Mouse (Mus musculus) lung, embryonic 14.5 days (tissue): ENCODE data around the gene Id3. TPM values are rescaled to one million over a fixed set of nuclear protein-coding genes. Genes with fewer than 3 reads are reported as not detected.

Experiments used
- ATAC-seq: fragments of 200-750 bp; cut with Nextera tagmentation; 2 replicates; pipeline ENCODE4 v1.8.0; 2017; ENCODE audit warnings: mild to moderate bottlenecking, moderate TSS enrichment, moderate library complexity; ENCODE audit not compliant: insufficient read depth
- DNase-seq: peaks from one replicate; pipeline ENCODE4 v3.0.0-alpha.2; 2015
- H3K27ac ChIP-seq: fragments of 300-500 bp; sonication (generic); 2 replicates; pipeline ENCODE4 v1.5.1; 2014; ENCODE audit warnings: low read depth, mild to moderate bottlenecking, moderate library complexity
- H3K27me3 ChIP-seq: fragments of 300-500 bp; sonication (generic); 2 replicates; pipeline ENCODE4 v1.6.1; 2014; ENCODE audit warnings: low read length, control low read depth; ENCODE audit not compliant: insufficient read depth
- H3K36me3 ChIP-seq: fragments of 300-500 bp; sonication (generic); 2 replicates; pipeline ENCODE4 v1.6.1; 2014; ENCODE audit warnings: control low read depth; ENCODE audit not compliant: insufficient read depth
- H3K4me1 ChIP-seq: fragments of 300-500 bp; sonication (generic); 2 replicates; pipeline ENCODE4 v1.6.1; 2014; ENCODE audit warnings: antibody characterized with exemption, control low read depth; ENCODE audit not compliant: insufficient read depth
- H3K4me2 ChIP-seq: fragments of 300-500 bp; sonication (generic); 2 replicates; pipeline ENCODE4 v1.6.1; 2014; ENCODE audit warnings: mild to moderate bottlenecking
- H3K4me3 ChIP-seq: fragments of 300-500 bp; sonication (generic); 2 replicates; pipeline ENCODE4 v1.5.1; 2014; ENCODE audit warnings: low read depth, low read length
- H3K9ac ChIP-seq: fragments of 300-500 bp; sonication (generic); 2 replicates; pipeline ENCODE4 v1.6.1; 2014
- H3K9me3 ChIP-seq: fragments of 300-500 bp; sonication (generic); 2 replicates; pipeline ENCODE4 v1.6.1; 2016; ENCODE audit warnings: low read depth, low read length, control low read depth
- CTCF ChIP-seq: IDR thresholded peaks from 2 replicates; pipeline ENCODE4 v1.5.1; 2016; ENCODE audit warnings: antibody characterized with exemption, low read depth
- WGBS: fragments of 180-500 bp; shearing (Covaris S2); extraction: QIAGEN DNeasy Blood & Tissue Kit; methylation state at CpG from one replicate; pipeline ENCODE4 v1.1.7; 2014; 5-methylcytosine and 5-hydroxymethylcytosine counted together
- polyA plus RNA-seq: library from polyadenylated mRNA; unstranded; fragments of >200 nt; fragmentation: Nextera tagmentation; extraction: Ambion mirVana; gene quantifications from 2 replicates; pipeline ENCODE4 v1.2.1, GENCODE M21; 2014

The Id3 gene
- polyA plus RNA-seq, 1 experiment from 2014 or later: 469 TPM

DNA sequence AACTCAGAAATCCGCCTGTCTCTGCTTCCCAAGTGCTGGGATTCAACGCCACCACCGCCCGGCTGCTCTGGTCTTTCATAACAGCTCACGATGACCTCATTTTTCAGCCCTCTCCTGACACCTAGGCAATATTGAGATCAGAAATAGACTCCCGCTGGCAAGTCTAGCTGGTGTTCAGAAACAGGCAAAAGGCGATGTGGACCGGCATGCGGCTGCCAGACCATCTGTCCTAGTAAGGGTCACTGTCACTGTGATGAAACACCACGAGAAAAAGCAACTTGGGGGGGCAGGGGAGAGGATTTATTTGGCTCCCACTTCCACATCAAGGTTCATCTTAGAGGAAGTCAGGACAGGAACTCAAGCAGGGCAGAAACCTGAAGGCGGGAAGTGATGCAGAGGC, 17.8 kb upstream of the Id3 start:
- Histone ChIP-seq H3K9me3 (no peaks in the 10 kb centered on the region), H3K36me3 (no peaks in the 10 kb centered on the region), H3K27me3 (no peaks in the 10 kb centered on the region), H3K9ac (no peak overlapping the region), H3K4me1 (no peaks in the 10 kb centered on the region), H3K27ac (no peak overlapping the region), H3K4me2 (no peak overlapping the region), H3K4me3 (no peak overlapping the region)
- ATAC-seq: no peak
- WGBS: 67% methylated on average over 11 of the region's 11 CpGs
- TF ChIP-seq CTCF: no peak
- DNase-seq: no peak

DNA sequence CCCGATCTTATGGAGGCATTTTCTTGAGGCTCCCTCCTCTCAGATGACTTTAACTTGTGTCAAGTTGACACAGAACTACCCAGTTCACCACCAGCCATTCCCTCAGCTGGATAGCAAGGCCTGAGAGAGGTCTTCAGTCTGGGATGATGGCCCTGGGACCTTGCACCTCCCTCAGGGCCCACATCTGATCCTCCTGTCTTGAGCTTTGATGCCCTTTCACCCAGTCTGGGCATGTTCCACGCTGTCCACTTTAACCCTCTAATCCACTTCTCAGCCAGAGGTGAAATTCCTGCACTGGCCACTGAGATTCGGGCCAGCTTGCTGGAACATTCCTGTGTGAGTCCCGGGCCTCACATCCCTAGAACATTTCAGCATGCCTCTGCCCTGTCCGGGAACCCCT, 17.3 kb upstream of the Id3 start:
- no peaks in the 10 kb centered on the region for H3K36me3 ChIP-seq
- H3K9me3 ChIP-seq: no peaks in the 10 kb centered on the region
- DNase-seq (no peak), ATAC-seq (no peak)
- H3K27me3 ChIP-seq: no peaks in the 10 kb centered on the region
- no peak overlapping the region for H3K9ac ChIP-seq
- WGBS: 61% methylated on average over 5 of the region's 5 CpGs
- H3K4me1 ChIP-seq: no peaks in the 10 kb centered on the region
- no peak overlapping the region for H3K4me3 ChIP-seq
- H3K4me2 ChIP-seq: no peak overlapping the region
- no peak for TF ChIP-seq CTCF
- H3K27ac ChIP-seq: no peak overlapping the region

DNA sequence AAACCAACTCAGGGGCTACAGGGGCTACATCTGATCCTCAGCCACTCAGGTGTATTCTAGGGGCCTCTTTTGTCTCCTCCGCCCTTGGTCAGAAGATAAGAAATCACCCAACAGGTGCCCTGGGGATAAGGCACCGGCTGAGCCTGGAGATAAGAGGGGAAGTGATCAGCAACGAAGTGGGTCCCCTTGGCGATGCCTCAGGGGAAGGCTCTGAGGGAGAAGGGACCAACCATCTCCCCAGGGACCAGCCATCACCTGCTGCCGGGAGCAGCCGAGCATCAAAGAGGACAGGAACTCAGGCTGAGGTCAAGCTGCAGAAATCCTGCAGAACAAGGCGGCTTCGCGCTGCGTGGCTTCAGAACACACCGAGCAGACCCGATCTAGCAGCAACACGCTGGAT, 15.6 kb upstream of the Id3 start:
- TF ChIP-seq CTCF: no peak
- H3K4me3 ChIP-seq: no peak overlapping the region
- peaks cover under 1% of the 10 kb centered on the region; the same call in 1 of the 2 replicates for H3K4me1 ChIP-seq
- H3K9me3 ChIP-seq: no peaks in the 10 kb centered on the region
- DNase-seq (no peak), ATAC-seq (no peak)
- H3K27me3 ChIP-seq: no peaks in the 10 kb centered on the region
- H3K27ac ChIP-seq: no peak overlapping the region
- WGBS: 51% methylated on average over 13 of the region's 13 CpGs
- H3K36me3 ChIP-seq: no peaks in the 10 kb centered on the region
- no peak overlapping the region for H3K9ac ChIP-seq
- no peak overlapping the region for H3K4me2 ChIP-seq

DNA sequence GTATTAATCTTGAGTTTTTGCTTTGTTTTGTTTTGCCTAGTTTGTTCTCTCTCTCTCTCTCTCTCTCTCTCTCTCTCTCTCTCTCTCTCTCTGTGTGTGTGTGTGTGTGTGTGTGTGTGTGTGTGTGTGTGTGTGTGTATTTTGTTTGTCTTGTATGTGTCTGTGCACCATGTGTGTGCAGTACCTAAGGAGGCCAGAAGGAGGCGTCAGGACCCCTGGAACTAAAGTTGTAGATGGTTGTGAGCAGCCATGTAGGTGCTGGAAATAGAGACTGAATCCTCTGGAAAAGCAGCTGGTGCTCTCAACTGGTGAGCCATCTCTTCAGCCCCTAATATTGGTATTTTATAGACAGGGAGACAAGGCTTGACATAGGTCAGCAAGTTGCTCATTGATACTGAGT, 13.5 kb upstream of the Id3 start:
- peak; percentile 34; the same call in 1 of the 2 replicates for TF ChIP-seq CTCF
- whole genome bisulfite sequencing: 78% methylated on average over 1 of the region's 1 CpGs
- Histone ChIP-seq H3K4me3 (no peak overlapping the region), H3K4me1 (peaks cover 10% of the 10 kb centered on the region), H3K36me3 (no peaks in the 10 kb centered on the region), H3K27me3 (no peaks in the 10 kb centered on the region), H3K4me2 (no peak overlapping the region), H3K27ac (no peak overlapping the region), H3K9ac (no peak overlapping the region), H3K9me3 (no peaks in the 10 kb centered on the region)
- no peak for DNase-seq
- ATAC-seq: no peak

DNA sequence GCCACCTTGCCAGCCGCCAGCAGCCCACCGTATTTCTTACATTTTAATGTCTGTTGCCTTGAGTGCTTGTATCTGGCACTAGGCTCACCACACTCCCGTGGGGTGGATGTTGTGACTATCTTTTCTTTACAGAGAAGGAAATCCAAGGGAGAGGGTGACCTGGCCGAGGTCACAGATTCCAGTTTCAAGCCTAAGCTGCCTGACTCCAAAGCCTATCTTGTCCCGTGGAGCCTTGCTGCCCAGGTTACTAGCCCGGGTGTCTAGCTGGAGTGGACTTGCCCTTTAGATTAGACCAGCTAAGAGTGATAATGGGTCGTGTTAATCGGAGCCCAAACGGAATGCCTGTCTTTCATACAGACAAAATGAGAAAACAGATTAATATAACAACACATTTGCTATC, 9.5 kb upstream of the Id3 start:
- peak overlapping the region; percentile 97 for H3K27ac ChIP-seq
- peak overlapping the region; percentile 74 for H3K9ac ChIP-seq
- ATAC-seq: no peak
- H3K27me3 ChIP-seq: no peaks in the 10 kb centered on the region
- H3K4me2 ChIP-seq: peak overlapping the region; percentile 84
- H3K4me1 ChIP-seq: peaks cover 30% of the 10 kb centered on the region
- no peaks in the 10 kb centered on the region for H3K9me3 ChIP-seq
- H3K4me3 ChIP-seq: peak overlapping the region; percentile 42; the same call in 1 of the 2 replicates
- no peaks in the 10 kb centered on the region for H3K36me3 ChIP-seq
- no peak for DNase-seq
- WGBS: 18% methylated on average over 9 of the region's 9 CpGs
- TF ChIP-seq CTCF: no peak

DNA sequence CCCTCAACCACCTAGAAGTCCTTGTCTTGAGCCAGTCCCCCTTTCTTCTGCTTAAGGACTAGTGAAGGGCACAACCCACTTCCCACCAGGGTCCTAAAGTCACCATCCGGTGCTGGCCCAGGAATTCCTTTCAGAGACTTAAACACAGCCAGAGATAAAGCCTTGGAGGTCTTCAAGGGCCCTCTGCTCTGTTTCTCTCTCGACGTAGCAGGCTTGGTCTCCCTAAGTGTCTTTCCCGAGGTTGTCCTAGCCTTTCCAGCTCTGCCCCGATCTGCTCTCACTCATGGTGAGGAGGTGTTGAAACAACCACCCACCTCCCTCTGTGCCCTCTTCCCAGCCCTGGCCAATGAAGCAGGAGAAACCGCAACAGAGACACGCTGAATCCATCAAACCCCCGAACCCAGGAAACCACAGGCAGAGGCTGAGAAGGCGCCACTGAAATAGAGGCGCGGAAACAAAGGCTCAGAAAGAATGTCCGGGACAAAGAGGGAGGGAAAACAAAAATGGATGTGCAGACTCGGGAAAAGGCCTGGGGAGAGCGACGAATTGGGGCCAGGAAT, 8.8 kb upstream of the Id3 start:
- 0% methylated on average over 15 of the region's 15 CpGs for WGBS
- Histone ChIP-seq H3K9ac (peak overlapping the region; percentile 74), H3K27ac (peak overlapping the region; percentile 97), H3K9me3 (no peaks in the 10 kb centered on the region), H3K4me1 (peaks cover 37% of the 10 kb centered on the region), H3K4me3 (peak overlapping the region; percentile 42), H3K4me2 (peak overlapping the region; percentile 84), H3K36me3 (no peaks in the 10 kb centered on the region), H3K27me3 (no peaks in the 10 kb centered on the region)
- DNase-seq (peak; percentile 68), ATAC-seq (peak; percentile 59)
- no peak for TF ChIP-seq CTCF

DNA sequence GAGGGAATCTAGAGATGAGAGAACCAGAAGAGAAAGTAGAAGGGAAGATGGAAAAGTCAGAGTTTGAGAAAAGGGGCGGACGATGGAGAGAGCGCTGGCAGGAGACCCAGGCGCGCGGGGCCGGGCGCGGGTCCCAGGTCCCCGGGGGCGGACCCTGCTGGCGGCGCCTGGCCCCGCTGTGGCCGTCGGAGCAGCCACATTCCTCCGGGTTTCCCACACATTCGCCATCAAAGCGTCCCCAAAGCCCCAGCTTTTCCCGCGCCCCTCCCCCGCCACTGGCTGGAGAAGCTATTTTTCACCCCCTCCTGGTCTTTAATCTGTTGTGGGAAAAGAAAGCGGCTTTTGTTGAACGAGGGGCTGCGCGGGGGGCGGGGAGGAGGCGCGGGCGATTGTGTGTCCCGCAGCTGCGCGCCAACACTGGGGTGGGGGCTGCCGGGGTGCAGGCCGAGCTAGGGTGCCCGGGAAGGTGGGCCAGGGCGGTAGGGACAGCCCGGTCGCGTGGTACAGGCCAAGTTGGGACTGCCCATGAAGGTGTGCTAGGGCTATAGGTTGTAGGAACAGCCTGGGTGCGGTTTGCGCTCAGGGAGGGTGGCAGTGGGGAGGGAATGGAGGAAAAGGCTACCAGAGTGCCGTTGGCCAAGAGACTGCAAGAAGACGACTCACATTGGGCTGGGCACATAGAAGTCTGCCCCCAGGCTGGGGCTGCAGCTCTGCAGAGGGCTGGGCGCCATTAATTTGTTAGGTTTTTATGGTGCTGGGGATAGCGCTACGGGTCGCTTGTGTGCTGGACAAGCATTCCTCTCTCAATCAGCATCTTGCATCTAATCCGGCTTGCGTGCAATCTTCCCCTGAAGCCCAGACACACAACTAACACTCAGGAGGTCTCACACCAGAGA, 8.1 kb upstream of the Id3 start:
- TF ChIP-seq CTCF: no peak
- no peaks in the 10 kb centered on the region for H3K36me3 ChIP-seq
- H3K4me2 ChIP-seq: peak overlapping the region; percentile 84
- H3K27ac ChIP-seq: peak overlapping the region; percentile 97
- peak; percentile 82 for ATAC-seq
- H3K4me1 ChIP-seq: peaks cover 42% of the 10 kb centered on the region
- H3K9me3 ChIP-seq: no peaks in the 10 kb centered on the region
- peak; percentile 93 for DNase-seq
- peak overlapping the region; percentile 74 for H3K9ac ChIP-seq
- WGBS: 2% methylated on average over 50 of the region's 50 CpGs
- H3K27me3 ChIP-seq: no peaks in the 10 kb centered on the region
- H3K4me3 ChIP-seq: peak overlapping the region; percentile 42
